Mouse (Mus musculus): ENCODE measurements at regions not wholly inside any gene's neighbourhood (a gene's known extent, or its start where the extent isn't known, plus 50 kb on each side); places are given as distances from the start of the nearest gene placed in this dataset.

DNA sequence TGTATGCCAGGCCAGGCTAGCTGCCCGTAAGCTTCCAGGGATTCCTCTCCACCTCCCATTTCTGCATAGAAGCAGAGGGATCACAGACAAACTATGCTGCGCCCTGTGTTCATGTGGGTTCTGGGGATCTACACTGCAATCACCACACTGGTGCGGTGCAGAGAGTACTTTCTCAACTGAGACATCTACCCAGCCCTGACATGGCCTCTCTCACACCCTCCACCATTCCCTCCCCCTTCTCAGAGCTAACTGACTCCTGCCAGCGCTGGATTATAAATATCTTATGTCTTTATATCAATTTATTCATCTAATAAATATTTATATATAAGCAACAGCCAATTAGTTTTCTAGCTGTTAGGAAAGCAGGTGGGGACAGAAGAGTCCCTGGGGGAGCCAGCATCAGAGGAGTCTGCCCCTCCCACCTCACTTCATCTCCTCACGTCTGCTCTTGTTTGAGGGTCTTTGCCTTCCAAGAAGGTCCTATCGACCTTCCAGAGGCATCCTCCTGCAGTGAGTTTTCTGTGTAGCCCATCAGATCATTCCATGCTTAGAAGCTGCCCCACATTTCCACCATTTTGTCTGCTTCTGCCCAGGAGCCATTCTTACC, 58.7 kb upstream of the Glrp1 start:
- no peak for TF ChIP-seq CTCF (conservative IDR thresholded peaks at IDR 0.05; ENCODE audit: insufficient read depth, insufficient read length, low read depth, low read length)
- TF ChIP-seq POLR2A (IDR thresholded peaks at IDR 0.05; ENCODE audit: low read depth, low read length) = no peak

All from kidney, adult 2 months (tissue).